Mouse (Mus musculus) cortical plate, adult 2 months (tissue): ENCODE data around the gene Lrrc8b.

ENCODE experiments used
- CTCF ChIP-seq: fragments of 200-500 bp; IDR thresholded peaks from 2 replicates; pipeline ENCODE4 v1.5.1; 2011; ENCODE audit warnings: mild to moderate bottlenecking, control low read depth, low read length; ENCODE audit not compliant: insufficient read depth; ENCODE audit errors: extremely low read depth
- POLR2A ChIP-seq: fragments of 200-500 bp; IDR thresholded peaks from 2 replicates; pipeline ENCODE4 v1.6.1; 2011; ENCODE audit warnings: mild to moderate bottlenecking, low read length, control low read depth; ENCODE audit not compliant: insufficient read depth; ENCODE audit errors: extremely low read depth

DNA sequence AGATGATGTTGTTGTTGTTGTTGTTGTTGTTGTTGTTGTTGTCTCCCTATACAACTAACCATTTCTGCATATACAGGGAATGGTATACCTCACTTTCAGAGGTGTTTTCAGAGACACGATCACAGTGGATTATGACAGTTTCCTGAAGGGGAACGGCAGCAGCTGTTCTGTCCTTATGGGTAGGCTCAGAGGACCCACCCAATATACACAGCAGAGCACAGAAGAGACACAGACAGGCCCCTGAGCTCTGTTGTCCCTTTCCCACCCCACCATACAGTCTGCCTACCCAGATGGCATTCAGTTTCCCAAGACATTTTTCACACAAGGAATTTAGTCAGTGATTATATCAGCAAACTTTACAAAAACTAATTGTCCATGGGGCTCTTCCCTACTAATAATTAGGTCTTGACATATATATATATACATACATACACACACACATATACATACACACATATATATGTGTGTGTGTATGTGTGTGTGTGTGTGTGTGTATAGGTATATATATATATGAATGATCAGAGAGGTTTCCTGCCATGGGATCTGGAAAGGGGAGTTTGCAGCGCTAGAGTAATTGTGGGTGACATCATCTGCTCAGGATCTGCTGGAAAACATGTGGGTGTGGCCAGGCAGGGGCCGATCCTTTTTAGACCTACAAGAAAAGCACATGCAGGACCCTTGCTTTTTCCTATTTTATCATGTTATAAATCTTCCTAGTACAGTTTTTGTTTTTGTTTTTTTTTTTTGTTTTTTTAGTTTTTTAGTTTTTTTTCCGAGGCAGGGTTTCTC, 26.8 kb downstream of the Lrrc8b start:
- TF ChIP-seq POLR2A (no peak), CTCF (no peak)
